Mouse (Mus musculus): ENCODE results near the gene Atoh1. TPM values are rescaled to one million over a fixed set of nuclear protein-coding genes. Genes with fewer than 3 reads are reported as not detected.

Gene Atoh1
- polyA plus RNA-seq, 1 experiment = not detected

DNA sequence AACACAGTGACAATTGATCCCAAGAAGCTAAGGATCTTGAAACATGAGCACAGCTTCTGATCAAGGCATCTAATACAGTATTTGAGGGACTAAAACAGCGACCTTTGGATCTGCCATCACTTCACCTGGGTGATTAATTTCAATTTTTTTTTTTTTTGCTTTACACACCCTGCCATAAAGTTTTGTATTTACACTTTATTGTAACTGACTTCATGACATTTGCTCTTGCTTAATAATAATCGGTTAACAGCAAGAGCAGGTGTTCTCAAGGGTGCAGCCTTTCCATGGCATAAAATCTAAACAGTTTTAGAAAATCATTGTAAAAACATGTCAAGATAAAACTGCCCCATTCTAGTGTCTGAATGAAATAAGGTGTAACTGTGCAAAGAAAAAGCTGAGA is 25.6 kb downstream of the Atoh1 start:
- no peak overlapping the region for H3K4me3 ChIP-seq (replicated peaks)
- no peaks in the 10 kb centered on the region for H3K27me3 ChIP-seq (ENCODE audit: control insufficient read depth)
- no peaks in the 10 kb centered on the region; the same call in 1 of the 2 replicates for H3K9me3 ChIP-seq (ENCODE audit: control insufficient read depth, low read length)
- no peaks in the 10 kb centered on the region for H3K4me1 ChIP-seq (ENCODE audit: control insufficient read depth)
- TF ChIP-seq TAL1 (IDR thresholded peaks at IDR 0.05; ENCODE audit: low read length) (no peak), GATA1 (IDR thresholded peaks at IDR 0.05; ENCODE audit: low read length) (no peak)
- no peaks in the 10 kb centered on the region for H3K36me3 ChIP-seq (ENCODE audit: control insufficient read depth)

DNA sequence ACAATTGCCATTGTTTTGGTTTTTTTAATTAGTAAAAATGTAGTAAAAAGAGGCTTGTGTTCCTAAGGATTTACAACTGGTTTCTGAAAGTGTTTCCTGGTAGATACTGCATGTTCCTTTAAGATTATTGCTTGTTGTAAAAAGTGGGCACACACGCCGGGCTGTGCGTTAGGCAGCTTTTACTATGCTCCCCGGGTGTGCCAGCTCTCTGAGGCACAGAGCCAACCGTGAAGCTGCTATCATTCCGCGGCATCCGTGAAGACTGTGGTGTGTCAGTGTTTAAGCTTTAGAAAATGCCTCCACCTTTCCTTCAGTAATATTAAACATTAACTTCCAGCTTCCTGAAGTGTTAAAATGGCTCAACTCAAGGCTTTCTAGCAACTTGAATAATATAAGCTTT is 35.0 kb downstream of the Atoh1 start:
- Histone ChIP-seq H3K4me1 (ENCODE audit: control insufficient read depth) (no peaks in the 10 kb centered on the region), H3K9me3 (ENCODE audit: control insufficient read depth, low read length) (no peaks in the 10 kb centered on the region), H3K4me3 (replicated peaks) (no peak overlapping the region), H3K36me3 (ENCODE audit: control insufficient read depth) (no peaks in the 10 kb centered on the region), H3K27me3 (ENCODE audit: control insufficient read depth) (no peaks in the 10 kb centered on the region)
- TF ChIP-seq GATA1 (IDR thresholded peaks at IDR 0.05; ENCODE audit: low read length) = no peak
- TF ChIP-seq TAL1 (IDR thresholded peaks at IDR 0.05; ENCODE audit: low read length) = no peak

DNA sequence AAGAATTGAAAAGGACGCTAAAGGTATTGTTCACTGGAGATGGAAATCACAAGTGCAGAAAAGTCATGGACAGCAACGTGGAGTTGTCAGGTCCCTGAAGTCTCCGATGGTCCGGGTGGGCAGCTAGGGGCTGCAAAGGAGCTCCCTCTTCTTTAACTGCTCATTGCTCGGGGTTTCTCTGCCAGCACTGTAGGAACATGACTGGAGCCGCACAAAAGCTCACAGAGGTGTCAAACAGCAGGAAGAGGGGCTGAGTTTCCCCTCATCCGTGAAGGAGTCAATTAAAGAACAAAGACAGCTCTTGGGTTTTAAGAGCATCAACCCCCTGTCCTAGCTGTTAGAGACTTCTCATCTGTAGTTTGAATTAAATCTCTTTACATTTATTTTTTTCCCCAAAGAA is 44.5 kb downstream of the Atoh1 start:
- H3K27me3 ChIP-seq (ENCODE audit: control insufficient read depth) = no peaks in the 10 kb centered on the region
- no peaks in the 10 kb centered on the region for H3K4me1 ChIP-seq (ENCODE audit: control insufficient read depth)
- H3K9me3 ChIP-seq (ENCODE audit: control insufficient read depth, low read length) = no peaks in the 10 kb centered on the region; the same call in 1 of the 2 replicates
- H3K4me3 ChIP-seq (replicated peaks) = no peak overlapping the region
- H3K36me3 ChIP-seq (ENCODE audit: control insufficient read depth) = no peaks in the 10 kb centered on the region
- TF ChIP-seq GATA1 (IDR thresholded peaks at IDR 0.05; ENCODE audit: low read length) (no peak), TAL1 (IDR thresholded peaks at IDR 0.05; ENCODE audit: low read length) (no peak)

All from erythroblast, embryonic 14.5 days (primary cell).